Mouse (Mus musculus): ENCODE data around the gene Kcnmb3.

The Kcnmb3 gene

DNA sequence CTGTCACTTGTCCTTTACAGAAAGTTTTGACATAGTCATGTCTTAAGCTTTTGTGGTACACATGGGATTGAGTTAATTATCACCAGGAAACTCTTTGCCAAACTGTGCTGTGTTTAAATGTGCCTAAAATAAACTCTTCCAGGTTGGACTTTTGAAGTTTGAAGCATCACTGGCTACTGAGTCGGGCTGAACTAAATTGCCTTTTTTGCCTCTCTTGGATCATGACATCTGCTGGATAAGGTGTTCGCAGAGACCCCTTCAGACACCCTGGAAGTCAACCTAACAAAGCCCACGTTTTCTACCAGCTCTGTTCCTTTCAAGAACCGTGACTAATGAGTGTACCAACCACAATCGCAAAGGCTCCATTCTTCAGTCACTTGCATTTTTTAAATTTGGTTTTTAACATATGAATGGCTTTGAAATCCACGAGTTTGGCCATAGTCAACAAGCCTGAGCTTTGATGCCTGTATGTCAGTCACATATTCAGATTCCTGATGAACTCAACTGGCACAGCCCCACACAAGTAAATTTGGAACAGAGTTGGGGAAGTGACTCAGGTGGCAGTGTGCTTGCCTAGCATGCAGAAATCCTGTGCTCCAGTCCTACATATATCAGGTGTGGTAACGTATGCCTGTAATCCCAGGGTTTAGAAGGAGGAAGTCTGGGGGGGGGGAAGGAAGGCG is 3.2 kb upstream of the Kcnmb3 start:
- DNase-seq (ENCODE audit: low read depth, low spot score), result no peak

DNA sequence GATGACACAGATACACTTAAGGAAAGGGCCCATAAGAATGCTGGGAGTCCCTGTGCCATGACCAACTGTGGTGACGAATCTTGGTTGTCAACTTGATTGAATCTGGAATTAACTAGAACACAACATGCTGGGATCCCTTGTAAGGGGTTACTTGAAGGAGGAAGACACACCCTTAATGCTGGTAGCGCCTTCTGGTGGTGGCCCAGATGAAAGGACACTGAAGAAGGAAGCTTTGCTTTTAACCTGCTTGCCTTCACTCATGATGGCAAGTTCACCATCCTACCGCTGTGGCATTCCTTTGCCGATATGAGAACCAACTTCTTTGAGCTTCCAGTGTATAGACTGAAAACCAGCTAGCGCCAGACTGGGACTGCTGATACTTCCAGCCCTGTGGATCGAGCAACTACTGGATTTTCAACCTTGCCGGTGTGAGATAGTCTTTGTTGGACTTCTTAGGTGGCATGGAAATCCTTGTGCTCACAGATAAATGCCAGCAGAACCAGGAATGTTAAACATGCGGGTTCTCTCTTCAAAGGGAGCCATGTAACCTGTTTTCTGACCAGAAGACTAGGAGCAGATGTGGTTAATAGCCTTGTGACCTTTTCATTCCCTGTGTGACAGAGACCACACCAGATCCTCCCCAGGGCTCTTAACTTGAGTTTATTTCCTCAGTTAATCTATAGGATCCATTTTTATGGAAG is 2.5 kb upstream of the Kcnmb3 start:
- DNase-seq (ENCODE audit: low read depth, low spot score), result no peak

DNA sequence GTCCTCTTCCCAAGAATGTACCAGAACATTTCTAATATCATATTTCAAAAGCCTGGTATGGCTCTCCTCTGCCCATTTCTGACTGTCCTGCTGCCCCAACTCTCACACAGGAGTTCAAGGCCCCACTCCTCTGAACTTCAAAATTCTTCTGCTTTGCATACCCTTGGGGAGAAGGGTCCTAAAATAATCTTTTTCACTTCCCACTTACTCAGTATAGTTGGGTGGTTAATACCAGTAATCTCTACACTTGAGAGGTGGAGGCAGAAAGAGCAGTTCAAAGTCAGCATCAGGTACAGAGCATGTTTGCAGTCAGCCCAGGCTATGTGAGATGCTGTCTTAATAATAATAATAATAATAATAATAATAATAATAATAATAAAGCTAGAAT is 1.1 kb downstream of the Kcnmb3 start:
- no peak for DNase-seq (ENCODE audit: low read depth, low spot score)

DNA sequence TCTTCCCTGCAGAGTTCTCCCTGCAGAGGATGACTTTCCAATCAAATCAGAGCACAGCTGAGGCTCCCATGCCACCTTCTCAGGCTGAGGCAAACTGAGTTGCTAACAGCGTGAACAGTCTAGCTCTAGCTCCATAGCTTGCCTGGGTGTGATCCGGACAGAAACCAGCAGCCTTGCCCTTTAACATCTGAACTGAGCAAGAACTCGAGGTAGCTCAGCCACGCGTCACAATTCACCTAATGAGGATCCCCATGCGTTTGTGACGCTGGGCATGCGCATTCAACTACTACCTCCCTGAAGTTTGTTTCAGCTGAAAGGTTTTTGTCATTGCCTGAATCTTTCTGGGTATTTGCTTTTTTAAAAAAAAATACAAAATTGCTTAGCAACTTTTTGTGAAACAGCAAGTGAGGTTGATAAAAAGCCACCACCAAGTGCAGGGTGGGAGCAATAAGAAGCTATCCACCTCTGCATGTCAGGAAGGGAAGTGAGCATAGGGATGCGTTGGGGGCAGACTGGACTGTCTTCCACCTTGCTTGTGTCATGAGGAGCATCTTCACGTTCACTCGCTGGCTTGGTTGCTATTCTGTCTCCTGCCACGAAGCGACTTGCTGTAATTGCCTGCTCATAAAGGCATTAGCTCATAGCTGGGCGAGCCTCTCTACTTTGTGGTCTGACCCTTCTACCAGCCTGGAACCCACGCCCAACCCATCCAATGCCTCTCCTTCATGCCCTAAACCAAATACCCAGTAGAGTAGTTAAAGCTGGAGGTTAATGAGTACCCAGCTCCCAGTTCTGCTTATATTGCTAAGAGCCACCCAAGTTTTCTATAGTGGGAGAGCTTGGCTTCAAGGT is 1.7 kb downstream of the Kcnmb3 start:
- no peak for DNase-seq (ENCODE audit: low read depth, low spot score)

DNA sequence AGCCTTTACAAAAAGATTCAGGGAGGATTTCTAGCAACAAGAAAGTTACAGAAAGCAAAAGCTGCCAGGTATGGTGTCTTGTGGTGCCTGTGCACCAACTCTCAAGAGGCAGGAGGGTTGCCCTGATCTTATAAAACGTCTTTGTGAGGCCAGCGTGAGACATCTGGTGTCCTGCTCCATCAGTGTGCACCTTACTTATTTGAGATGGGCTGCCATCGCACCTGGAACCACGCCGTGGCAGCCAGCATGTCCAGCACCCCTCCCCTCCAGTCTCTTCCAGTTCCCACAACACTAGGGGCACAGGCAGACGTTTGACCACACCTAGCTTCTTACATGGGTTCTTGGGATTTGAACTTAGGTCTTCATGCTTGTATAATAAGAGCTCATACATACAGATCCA is 3.9 kb downstream of the Kcnmb3 start:
- no peak for DNase-seq (ENCODE audit: low read depth, low spot score)

DNA sequence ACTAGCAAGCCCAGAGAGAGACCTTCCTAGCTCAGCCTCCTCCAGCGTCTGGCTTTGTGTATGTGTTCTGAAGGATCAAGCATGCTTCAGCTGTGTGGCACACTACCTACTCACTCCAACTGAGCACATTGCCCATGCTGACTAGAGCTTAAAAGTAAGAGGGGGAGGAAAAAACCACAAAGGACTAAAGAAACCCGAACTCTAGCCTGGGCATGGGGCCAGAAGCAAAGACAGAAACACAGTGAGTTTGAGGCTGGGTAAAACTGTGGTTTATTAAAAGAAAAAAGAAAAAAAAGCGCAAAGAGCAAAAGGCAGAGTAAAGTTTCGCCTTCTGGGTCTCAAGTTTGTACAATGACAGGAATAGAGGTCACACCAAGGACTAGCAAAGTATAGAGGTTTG is 5.5 kb downstream of the Kcnmb3 start:
- DNase-seq (ENCODE audit: low read depth, low spot score), result no peak

DNA sequence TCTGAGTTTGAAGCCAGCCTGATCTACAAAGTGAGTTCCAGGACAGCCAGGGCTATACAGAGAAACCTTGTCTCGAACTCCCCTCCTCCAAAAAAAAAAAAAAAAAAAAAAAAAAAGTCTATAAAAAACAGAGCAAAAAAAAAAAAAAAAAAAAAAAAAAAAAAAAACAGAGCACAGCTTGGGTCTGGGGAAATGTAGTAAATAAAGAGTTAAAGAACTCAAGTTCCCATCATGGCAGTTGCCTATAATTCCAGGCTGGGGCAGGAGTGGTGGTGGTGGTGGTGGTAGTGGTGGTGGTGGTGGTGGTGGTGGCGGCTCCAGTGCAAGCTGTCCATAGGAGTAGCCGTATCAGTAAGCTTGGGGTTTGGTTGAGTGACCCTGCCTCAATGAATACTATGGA is 9.0 kb downstream of the Kcnmb3 start:
- no peak for DNase-seq (ENCODE audit: low read depth, low spot score)

DNA sequence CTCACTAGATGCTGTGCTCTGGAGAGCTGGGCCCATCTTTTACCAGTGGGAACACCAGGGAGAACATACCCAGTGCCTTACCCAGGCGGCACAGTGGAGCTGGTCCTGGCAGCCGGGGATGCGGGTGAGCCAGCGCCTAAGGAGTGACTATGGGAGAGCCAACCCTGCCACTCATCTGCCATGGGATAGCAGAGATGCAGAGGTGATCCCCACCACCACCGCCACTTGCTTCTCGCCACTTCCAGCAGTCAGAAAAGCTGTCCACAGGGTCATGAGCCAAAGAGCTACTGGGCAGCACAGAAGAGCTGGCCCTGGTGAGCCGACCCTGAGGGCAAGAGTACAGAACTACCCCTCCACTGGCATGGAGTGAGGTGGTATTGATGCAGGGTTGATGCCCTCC is 12.1 kb downstream of the Kcnmb3 start:
- DNase-seq (ENCODE audit: low read depth, low spot score), result no peak

DNA sequence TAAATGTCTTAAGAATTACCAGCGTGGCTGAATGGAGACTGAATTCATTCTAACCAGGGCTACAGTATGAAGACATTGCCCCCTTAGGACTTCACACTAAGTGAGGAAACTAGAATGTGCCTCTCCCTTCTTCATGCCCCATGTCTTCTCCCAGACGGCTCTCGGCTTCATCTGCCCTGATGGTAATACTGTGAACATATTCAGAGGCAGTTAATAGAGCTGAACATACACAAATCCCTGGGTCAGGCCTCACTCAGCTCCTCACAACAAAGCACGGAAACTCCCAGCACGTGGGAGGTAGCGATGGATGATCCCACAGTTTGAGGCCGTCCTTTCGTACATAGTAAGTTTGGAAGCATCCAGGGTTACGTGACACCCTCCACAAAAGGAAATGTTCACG is 18.8 kb downstream of the Kcnmb3 start:
- DNase-seq (ENCODE audit: low read depth, low spot score), result no peak

DNA sequence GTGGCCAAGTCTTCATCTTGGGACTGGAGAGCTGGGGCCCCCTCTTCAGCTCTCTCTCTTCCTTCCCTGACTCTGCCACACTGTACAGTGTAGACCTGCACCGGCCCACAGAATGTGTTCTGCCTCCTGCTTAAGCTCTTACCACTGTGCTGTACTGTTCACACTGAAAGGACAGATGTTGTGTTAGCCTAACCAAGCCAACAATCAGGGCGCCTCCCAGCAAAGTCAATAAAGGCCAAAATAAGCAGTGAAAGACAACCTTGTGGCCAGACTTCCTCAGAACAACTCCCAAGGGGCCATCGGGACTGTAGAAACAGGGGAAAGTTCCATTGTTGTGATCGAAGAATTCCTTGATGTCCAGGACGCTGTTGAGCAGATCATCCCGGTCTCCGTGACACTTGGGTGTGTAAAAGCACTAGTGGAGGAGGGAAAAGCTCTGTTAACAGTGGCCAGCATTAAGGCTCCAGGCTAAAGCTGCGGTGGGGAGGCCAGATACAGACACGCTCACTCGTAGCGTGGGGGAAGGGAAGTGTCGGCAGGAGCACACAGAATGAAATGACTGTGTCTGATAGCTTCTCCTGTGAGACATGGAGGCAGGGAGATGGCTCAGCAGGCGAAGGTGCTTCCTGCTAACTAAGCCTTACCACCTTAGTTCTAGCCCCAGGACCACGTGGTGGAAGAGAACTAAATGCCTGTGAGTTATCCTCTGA is 19.7 kb downstream of the Kcnmb3 start:
- no peak for DNase-seq (ENCODE audit: low read depth, low spot score)

DNA sequence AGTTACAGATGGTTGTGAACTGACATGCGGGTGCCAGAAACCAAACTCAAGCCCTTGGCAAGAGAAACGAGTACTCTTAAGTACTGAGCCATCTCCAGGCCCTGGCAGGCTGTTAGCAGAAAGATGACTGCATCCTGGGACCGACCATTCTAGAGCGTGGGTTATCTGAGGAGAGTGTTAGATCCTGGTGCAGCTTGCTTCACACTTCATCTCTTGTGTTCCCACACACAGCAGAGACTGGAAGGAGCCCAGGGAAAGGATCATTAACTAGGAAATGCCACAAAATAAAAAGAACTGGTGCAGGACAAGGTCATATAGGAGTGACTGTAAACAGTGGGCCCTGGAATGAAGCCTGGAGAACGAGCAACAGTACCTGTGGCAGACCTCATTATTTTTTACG is 20.9 kb downstream of the Kcnmb3 start:
- DNase-seq (ENCODE audit: low read depth, low spot score), result no peak

DNA sequence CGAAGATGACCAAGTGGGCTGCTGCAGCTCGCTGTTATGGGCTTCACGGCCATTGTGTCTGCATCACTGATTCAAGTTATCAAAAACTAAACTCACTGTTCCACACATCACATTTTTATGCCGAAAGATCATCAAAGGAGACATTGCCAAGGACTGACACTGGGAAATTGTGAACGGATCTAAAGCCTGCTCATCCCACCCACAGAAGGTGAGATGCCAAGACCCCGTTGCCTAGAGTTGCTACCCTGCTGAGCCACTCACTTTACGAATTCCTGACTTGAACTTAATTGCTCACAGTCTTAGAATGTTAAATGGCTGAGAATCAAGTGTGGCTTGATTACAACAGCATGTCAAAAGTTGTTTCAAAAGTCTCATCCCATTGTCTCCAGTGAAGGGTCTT is 21.6 kb downstream of the Kcnmb3 start:
- no peak for DNase-seq (ENCODE audit: low read depth, low spot score)

DNA sequence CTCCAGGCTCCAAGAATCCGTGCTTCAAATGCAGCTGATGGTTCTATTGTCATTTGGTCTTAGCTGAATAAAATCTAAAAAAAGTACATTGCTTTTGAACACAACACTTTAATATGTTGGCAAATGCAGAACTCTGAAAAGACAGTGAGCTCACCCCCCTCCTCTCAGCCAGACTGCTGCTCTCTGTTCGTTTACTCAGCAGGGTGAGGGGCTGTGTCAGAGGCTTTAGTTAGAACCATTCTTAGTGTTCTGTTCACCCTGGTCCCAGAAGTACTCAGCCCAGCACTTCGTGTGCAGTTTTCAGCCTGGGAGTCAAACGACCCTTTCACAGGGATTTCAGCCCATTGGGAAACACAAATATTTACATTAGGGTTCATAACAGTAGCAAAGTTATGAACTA is 23.6 kb downstream of the Kcnmb3 start:
- DNase-seq (ENCODE audit: low read depth, low spot score), result no peak

DNA sequence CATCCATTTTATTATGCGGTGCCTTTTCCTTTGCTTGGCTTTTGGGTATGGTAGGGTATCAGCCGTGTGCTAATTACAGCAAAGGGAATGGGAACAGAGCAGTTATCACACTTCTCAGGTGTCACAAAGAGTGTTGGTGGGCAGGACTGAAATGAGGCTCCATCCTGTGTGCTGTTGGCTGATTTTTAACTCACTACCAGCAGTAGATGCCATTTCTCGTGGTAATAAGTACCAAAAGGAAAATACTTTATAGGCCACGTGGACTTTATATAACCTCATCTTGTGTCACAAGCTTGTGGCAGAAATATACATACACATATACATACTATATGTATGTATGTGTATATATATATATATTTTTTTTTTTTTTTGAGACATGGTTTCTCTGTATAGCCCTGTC is 24.7 kb downstream of the Kcnmb3 start:
- no peak for DNase-seq (ENCODE audit: low read depth, low spot score)

DNA sequence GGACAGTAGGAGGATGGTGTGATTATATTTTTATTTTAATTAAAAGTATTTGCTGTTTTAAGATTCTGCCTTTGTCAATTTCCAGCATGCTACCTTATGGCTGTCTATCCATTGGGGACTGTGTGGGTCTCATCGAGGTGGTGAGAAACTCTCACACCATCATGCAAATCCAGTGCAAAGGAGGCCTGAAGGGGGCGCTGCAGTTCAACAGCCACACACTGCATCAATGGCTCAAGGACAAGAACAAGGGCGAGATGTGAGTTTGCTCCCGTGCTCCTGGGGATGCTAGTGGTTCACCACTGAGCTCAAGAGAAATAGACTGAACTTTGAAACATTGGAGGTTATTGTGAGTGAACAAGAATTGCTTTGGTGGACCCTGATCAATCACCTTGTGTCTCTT is 32.3 kb downstream of the Kcnmb3 start:
- no peak for DNase-seq (ENCODE audit: low read depth, low spot score)

DNA sequence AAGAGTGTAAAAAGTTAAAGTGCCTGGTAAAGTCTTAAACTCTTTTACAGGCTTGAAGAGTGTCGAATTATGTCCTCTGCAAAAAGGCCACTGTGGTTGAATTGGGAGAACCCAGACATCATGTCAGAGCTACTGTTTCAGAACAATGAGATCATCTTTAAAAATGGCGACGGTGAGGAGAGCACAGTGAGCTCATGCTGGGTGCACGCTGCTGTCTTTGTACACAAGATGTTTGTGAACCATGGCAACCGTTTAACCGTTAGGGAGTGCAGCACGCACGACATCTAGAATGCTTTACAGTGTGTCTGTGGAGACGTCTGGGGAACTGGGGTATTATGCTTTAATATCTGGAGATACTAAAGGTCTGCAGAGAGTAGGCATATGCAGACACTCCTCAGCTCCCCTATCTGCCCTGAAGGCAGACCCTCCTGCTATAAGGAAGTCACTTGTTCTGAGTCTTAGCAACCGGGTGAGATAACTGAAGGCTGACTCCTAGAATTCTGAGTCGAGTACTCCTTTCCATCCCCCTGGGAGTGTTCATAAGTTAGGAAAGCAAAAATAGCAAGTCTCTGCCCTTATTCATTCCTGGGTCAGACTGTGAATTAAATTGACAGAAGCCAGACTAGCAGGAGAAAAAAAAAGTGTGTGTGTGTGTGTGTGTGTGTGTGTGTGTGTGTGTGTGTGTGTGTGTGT is 37.6 kb downstream of the Kcnmb3 start:
- no peak for DNase-seq (ENCODE audit: low read depth, low spot score)

DNA sequence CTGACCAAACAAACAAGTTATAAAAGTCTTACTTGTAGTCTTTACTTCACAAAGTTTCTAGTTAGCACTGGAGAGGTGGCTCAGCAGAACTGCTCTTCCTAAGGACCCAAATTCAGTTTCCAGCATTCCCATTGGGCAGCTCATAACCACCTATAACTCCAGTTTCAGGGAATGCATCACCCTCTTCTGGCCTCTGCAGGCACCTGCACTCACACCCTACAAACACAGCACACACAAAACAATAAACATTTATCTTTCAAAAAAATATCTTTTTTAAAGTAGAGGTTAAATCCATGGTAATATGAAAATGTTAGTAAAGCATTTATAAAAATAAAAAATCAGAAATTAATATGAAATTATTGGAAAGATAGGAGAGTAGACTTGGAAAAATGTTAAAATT is 50.3 kb downstream of the Kcnmb3 start:
- DNase-seq (ENCODE audit: low read depth, low spot score), result no peak

DNA sequence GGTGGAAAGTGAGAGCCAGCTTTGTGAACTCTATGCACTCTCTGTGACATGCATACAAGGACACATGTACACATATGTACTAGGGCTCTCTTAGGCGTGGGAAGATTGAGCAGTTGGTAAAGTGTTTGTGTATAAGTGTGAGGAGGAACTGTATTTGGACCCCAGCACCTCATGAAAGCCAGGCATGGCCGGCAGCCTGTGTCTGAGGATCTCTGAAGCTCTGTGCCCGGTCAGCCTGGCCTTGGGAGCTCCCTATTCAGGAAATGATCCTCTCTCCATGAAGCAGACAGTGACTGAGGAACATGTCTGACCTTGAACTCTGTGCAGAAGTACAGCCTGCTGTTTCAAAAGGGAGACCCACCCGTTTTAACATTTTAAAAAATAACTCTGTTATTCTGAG is 53.3 kb downstream of the Kcnmb3 start:
- no peak for DNase-seq (ENCODE audit: low read depth, low spot score)

DNA sequence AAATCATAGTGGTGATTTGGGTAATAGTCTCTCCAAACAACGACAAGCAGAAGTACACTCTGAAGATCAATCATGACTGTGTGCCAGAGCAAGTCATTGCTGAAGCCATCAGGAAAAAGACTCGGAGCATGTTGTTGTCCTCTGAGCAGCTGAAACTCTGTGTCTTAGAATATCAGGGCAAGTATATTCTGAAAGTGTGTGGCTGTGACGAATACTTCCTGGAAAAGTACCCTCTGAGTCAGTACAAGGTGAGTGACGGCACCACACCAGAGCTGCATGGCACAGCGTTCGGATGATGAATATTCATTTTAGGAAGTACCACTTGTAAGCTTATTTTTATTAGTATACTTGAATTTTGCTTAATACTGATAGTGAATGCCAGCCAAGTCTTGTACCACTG is 54.2 kb downstream of the Kcnmb3 start:
- no peak for DNase-seq (ENCODE audit: low read depth, low spot score)

DNA sequence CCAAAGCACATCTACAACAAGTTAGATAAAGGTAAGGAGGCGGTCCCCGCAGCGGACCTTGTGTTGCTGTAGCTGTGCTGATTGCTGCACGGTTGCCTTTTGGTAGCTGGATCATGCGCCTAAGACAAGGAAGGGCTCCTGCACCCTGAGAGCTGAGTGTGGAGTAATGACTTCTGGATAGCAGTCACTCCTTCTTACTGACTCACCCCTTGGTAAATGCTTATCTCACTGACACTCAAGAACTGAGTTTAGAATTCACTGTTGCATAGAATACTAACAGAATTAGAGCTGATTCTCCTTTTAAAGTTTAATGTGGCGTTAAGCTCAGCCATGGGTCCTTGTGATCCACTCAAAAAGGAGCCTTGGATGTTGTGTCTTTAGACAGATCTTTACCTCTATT is 54.7 kb downstream of the Kcnmb3 start:
- DNase-seq (ENCODE audit: low read depth, low spot score), result no peak

DNA sequence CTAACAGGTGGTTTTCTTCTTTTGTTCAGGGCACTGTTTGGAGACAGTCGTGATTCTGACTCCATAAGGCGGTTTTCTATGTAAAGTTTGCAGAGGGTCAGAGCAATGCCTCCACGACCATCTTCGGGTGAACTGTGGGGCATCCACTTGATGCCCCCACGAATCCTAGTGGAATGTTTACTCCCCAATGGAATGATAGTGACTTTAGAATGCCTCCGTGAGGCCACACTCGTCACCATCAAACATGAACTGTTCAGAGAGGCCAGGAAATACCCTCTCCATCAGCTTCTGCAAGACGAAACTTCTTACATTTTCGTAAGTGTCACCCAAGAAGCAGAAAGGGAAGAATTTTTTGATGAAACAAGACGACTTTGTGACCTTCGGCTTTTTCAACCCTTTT is 55.9 kb downstream of the Kcnmb3 start:
- no peak for DNase-seq (ENCODE audit: low read depth, low spot score)

DNA sequence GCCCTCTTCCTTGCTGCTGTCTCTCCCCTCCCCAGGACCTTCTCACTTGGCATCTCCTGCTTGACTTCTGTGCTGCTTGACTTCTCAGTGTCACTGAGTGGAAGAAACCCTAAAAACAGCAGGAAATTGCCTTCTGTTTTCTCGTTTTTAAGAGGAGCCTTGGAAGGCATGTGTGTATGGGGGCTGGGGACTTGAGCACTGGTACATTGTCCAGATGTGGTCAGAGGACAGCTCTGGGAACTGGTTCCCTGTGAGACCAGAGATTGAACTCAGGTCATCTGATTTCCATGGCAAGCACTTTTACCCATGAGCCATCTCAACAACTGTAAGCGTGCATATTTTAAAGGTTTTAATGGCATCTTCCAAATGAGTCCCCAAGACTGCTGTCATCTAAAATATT is 58.0 kb downstream of the Kcnmb3 start:
- no peak for DNase-seq (ENCODE audit: low read depth, low spot score)
